In genomic region chr3:101917665-101918064, GRCm38 (mm10) we compare ENCODE assay signal across 18 mouse cellular contexts. TPM values are rescaled to one million over a fixed set of nuclear protein-coding genes. Genes with fewer than 3 reads are reported as not detected.
DNase-seq lines count a peak whose midpoint lies in the region; ATAC-seq and TF ChIP-seq lines count a peak whose summit lies in the region.
"Had no signal": no experiment of that assay in that cellular context is flagged by ENCODE, and none has a peak within 500 bp of the region (broad histone marks: within the 10 kb centered on the region; RNA-seq: fewer than 3 reads in every experiment).

No protein-coding gene starts in this region.

- no peaks in the 10 kb centered on the region for H3K36me3 ChIP-seq in neural tube, embryonic 14.5 days (ENCODE audit: control insufficient read depth, insufficient read depth, low read length)
- H3K36me3 ChIP-seq in midbrain, postnatal 0 days (ENCODE audit: insufficient read depth, low read length): peaks cover 2% of the 10 kb centered on the region; the same call in 1 of the 2 replicates

- H3K4me1 ChIP-seq in neural tube, embryonic 14.5 days (ENCODE audit: control insufficient read depth, insufficient read depth, low read length): peaks cover 2% of the 10 kb centered on the region; the same call in 1 of the 2 replicates
- peaks cover 7% of the 10 kb centered on the region; the same call in 1 of the 2 replicates for H3K4me1 ChIP-seq in midbrain, postnatal 0 days (ENCODE audit: insufficient read depth, low read length)

- no peak overlapping the region for H3K4me3 ChIP-seq in neural tube, embryonic 14.5 days (ENCODE audit: low read depth, low read length)
- no peak overlapping the region for H3K4me3 ChIP-seq in midbrain, postnatal 0 days (ENCODE audit: low read depth, low read length)
- H3K4me3 ChIP-seq: erythroblast, embryonic 14.5 days; intestine, embryonic 15.5 days; limb, embryonic 13.5 days had no signal

- no peaks in the 10 kb centered on the region for H3K9me3 ChIP-seq in neural tube, embryonic 14.5 days (ENCODE audit: control insufficient read depth, low read length)
- no peaks in the 10 kb centered on the region for H3K9me3 ChIP-seq in midbrain, postnatal 0 days (ENCODE audit: low read length)
- H3K9me3 ChIP-seq: intestine, embryonic 15.5 days; limb, embryonic 13.5 days had no signal

- 32% methylated on average over 3 of the region's 3 CpGs for WGBS in neural tube, embryonic 14.5 days
- WGBS in midbrain, postnatal 0 days: 23% methylated on average over 3 of the region's 3 CpGs

- TF ChIP-seq POLR2A in brain, embryonic 14.5 days (IDR thresholded peaks at IDR 0.05; ENCODE audit: borderline replicate concordance, extremely low read depth, insufficient read depth, insufficient read length, poor library complexity, severe bottlenecking): no peak

- no peak; the same call in 1 of the 2 replicates for ATAC-seq in neural tube, embryonic 14.5 days (ENCODE audit: low read depth)
- ATAC-seq in midbrain, postnatal 0 days (ENCODE audit: low FRiP score): no peak
- ATAC-seq: intestine, embryonic 15.5 days had no signal

- H3K9ac ChIP-seq in neural tube, embryonic 14.5 days (replicated peaks; ENCODE audit: low read depth, low read length): no peak overlapping the region
- no peak overlapping the region for H3K9ac ChIP-seq in midbrain, postnatal 0 days (replicated peaks; ENCODE audit: low read length, poor library complexity, severe bottlenecking)
- H3K9ac ChIP-seq: intestine, embryonic 15.5 days; limb, embryonic 13.5 days had no signal

- no peak overlapping the region for H3K4me2 ChIP-seq in neural tube, embryonic 14.5 days (ENCODE audit: low read depth, low read length)
- H3K4me2 ChIP-seq in midbrain, postnatal 0 days (ENCODE audit: low read depth, low read length, poor library complexity, severe bottlenecking): no peak overlapping the region
- H3K4me2 ChIP-seq: intestine, embryonic 15.5 days; limb, embryonic 13.5 days had no signal

- peak; percentile 17 for DNase-seq in adrenal gland, adult 2 months
- DNase-seq in adrenal gland, postnatal 36 days: no peak
- no peak for DNase-seq in neural tube, embryonic 10.5 days (ENCODE audit: extremely low spot score, low spot score)
- DNase-seq in brain, embryonic 14.5 days (ENCODE audit: low read depth): peak; percentile 60
- DNase-seq in midbrain, postnatal 0 days (ENCODE audit: low spot score): peak; percentile 24
- DNase-seq in urinary bladder, adult 18-20 months (ENCODE audit: low spot score in 2 of 2): no peak
- no peak for DNase-seq in left cerebral cortex, adult 18-20 months (ENCODE audit: low spot score in 2 of 2)
- DNase-seq: cerebellum, adult 9-10 months; gastrocnemius, postnatal 36 days; kidney, postnatal 14 days; layer of hippocampus, postnatal 36 days; lung, postnatal 36 days; right cerebral cortex, postnatal 4 days; thymus, adult 2 months had no signal

- H3K27ac ChIP-seq in neural tube, embryonic 14.5 days (ENCODE audit: low read depth, low read length): 0 out of 2 replicates have a peak overlapping the region, but pooled peaks have one; percentile 12
- no peak overlapping the region for H3K27ac ChIP-seq in midbrain, postnatal 0 days (ENCODE audit: low read depth, low read length)
- H3K27ac ChIP-seq: intestine, embryonic 15.5 days; limb, embryonic 13.5 days had no signal

- H3K27me3 ChIP-seq in neural tube, embryonic 14.5 days (ENCODE audit: control insufficient read depth, insufficient read depth, low read length): no peaks in the 10 kb centered on the region
- no peaks in the 10 kb centered on the region for H3K27me3 ChIP-seq in midbrain, postnatal 0 days (ENCODE audit: insufficient read depth, low read length)
- H3K27me3 ChIP-seq: intestine, embryonic 15.5 days; limb, embryonic 13.5 days had no signal

- TF ChIP-seq CTCF in brain, embryonic 14.5 days (IDR thresholded peaks at IDR 0.05; ENCODE audit: borderline replicate concordance, extremely low read depth, insufficient read depth, insufficient read length): no peak
- TF ChIP-seq CTCF in midbrain, postnatal 0 days (IDR thresholded peaks at IDR 0.05): no peak

RNA-seq across cellular contexts. Expression of gene Slc22a15, which starts 6.6 kb away (rescaled TPM):
- 10 to 100 TPM; 11.3 to 12.1 TPM for total RNA-seq in adrenal gland, adult 2 months (2021)
- 6.5 and 6.9 TPM in 2 replicates for polyA plus RNA-seq in adrenal gland, adult 2 months (2012; rRNA removed)
- 10 to 100 TPM in 1 of 2 experiments, 1 to 10 TPM in 1; 8.0 to 12.1 TPM for total RNA-seq in adrenal gland, postnatal 36 days (2021)
- 6.1 and 7.0 TPM in 2 replicates for polyA plus RNA-seq in neural tube, embryonic 14.5 days (2014; fragmentation: Nextera tagmentation; extraction: Ambion mirVana)
- polyA plus RNA-seq in brain, embryonic 14.5 days (2012; rRNA removed): 11.5 and 15.9 TPM in 2 replicates
- total RNA-seq in midbrain, postnatal 0 days (2014; rRNA removed): 13.2 and 13.5 TPM in 2 replicates
- polyA plus RNA-seq in midbrain, postnatal 0 days (2015; fragmentation: Nextera tagmentation; extraction: Ambion mirVana): 5.6 and 6.2 TPM in 2 replicates
- total RNA-seq in left cerebral cortex, adult 18-20 months (2021): 1 to 10 TPM; 7.3 to 8.7 TPM
- polyA plus RNA-seq: erythroblast, embryonic 14.5 days had no signal

Comparison
In these comparisons a context has a peak if more than half of its experiments do, and no peak if none do; other contexts are left out.
1. DNase-seq: peak in adrenal gland, adult 2 months (single experiment), brain, embryonic 14.5 days (single experiment) and midbrain, postnatal 0 days (single experiment); none in adrenal gland, postnatal 36 days (0 of 2), neural tube, embryonic 10.5 days (single experiment), urinary bladder, adult 18-20 months (0 of 2) and left cerebral cortex, adult 18-20 months (0 of 2).